Mouse (Mus musculus) cerebellum, adult 2 months (tissue): ENCODE data around the gene Igf1r.

ENCODE experiments used
- CTCF ChIP-seq: fragments of 200-500 bp; IDR thresholded peaks from 2 replicates; pipeline ENCODE4 v1.5.1; 2011; ENCODE audit warnings: low read depth, mild to moderate bottlenecking, control low read depth, low read length, moderate library complexity, borderline replicate concordance; ENCODE audit not compliant: insufficient read depth
- POLR2A ChIP-seq: fragments of 200-500 bp; IDR thresholded peaks from 2 replicates; pipeline ENCODE4 v1.6.1; 2011; ENCODE audit warnings: low read length, control low read depth, borderline replicate concordance; ENCODE audit not compliant: insufficient read depth

- TF ChIP-seq CTCF = no peak
- TF ChIP-seq POLR2A = no peak
Measured at GRCm38 (mm10) chr7:67911841-67912240, 40.8 kb upstream of the Igf1r start.
